Mouse (Mus musculus): ENCODE results near the gene Thpo.

Thpo gene

GRCm38 (mm10) chr16:20723247-20723646 is 11.1 kb downstream of the Thpo start:
- no peak for DNase-seq

GRCm38 (mm10) chr16:20722736-20723135 is 11.6 kb downstream of the Thpo start:
- no peak for DNase-seq

GRCm38 (mm10) chr16:20721808-20722207 is 12.5 kb downstream of the Thpo start:
- no peak for DNase-seq

- DNase-seq = no peak
These were observed 16.2 kb downstream of the Thpo start for GRCm38 (mm10) chr16:20717978-20718670.

GRCm38 (mm10) chr16:20717181-20717977 is 16.9 kb downstream of the Thpo start, which contains the start of the genes Polr2h and Clcn2:
Gene Polr2h (plus strand): TSS chr16:20717665.
Gene Clcn2 (minus strand): TSS chr16:20717746.
- DNase-seq = peak; percentile 98

GRCm38 (mm10) chr16:20716841-20717180 is 17.5 kb downstream of the Thpo start:
- DNase-seq = no peak

GRCm38 (mm10) chr16:20715976-20716840 is 18.1 kb downstream of the Thpo start:
- peak; percentile 91 for DNase-seq

GRCm38 (mm10) chr16:20715566-20715965 is 18.7 kb downstream of the Thpo start:
- DNase-seq = no peak

GRCm38 (mm10) chr16:20715161-20715560 is 19.1 kb downstream of the Thpo start:
- DNase-seq = no peak

- DNase-seq = no peak
These were observed 19.8 kb downstream of the Thpo start for GRCm38 (mm10) chr16:20714307-20715080.

GRCm38 (mm10) chr16:20712889-20713288 is 21.4 kb downstream of the Thpo start:
- no peak for DNase-seq

GRCm38 (mm10) chr16:20712190-20712589 is 22.1 kb downstream of the Thpo start:
- no peak for DNase-seq

- DNase-seq = no peak
These were observed 23.5 kb downstream of the Thpo start for GRCm38 (mm10) chr16:20710810-20711209.

- no peak for DNase-seq
These were observed 23.9 kb downstream of the Thpo start for GRCm38 (mm10) chr16:20710370-20710769.

GRCm38 (mm10) chr16:20708939-20709734 is 25.2 kb downstream of the Thpo start:
- DNase-seq = peak; percentile 25

GRCm38 (mm10) chr16:20708220-20708938 is 25.9 kb downstream of the Thpo start:
- no peak for DNase-seq

GRCm38 (mm10) chr16:20706407-20707055 is 27.8 kb downstream of the Thpo start:
- no peak for DNase-seq

- no peak for DNase-seq
These were observed 28.5 kb downstream of the Thpo start for GRCm38 (mm10) chr16:20705786-20706185.

- no peak for DNase-seq
These were observed 30.5 kb downstream of the Thpo start for GRCm38 (mm10) chr16:20703699-20704400.

- DNase-seq = no peak
These were observed 31.2 kb downstream of the Thpo start for GRCm38 (mm10) chr16:20703071-20703470.
